Mouse (Mus musculus) mature B cell (primary cell): ENCODE data around the gene Btbd35f5.
"Not testable (repeated sequence)": the region's sequence is repeated elsewhere in the genome, so short reads cannot be mapped to it uniquely, and the experiment has no call there.

Source experiments
- in situ Hi-C: fragments of 300-500 bp; cut with MboI; formaldehyde crosslinking; loops from 2 replicates; pipeline ENCODE4 v1.14.3; 2019

Gene Btbd35f5

GRCm38 (mm10) chrX:32973597-32973996 lies at the start of gene Btbd35f5:
Btbd35f5 (plus strand) TSS chrX:32973897.
- in situ Hi-C loops: not testable (repeated sequence)

- in situ Hi-C loops: not testable (repeated sequence)
These were observed 32.2 kb upstream of the Btbd35f5 start, which contains the start of gene Gm21789 for GRCm38 (mm10) chrX:32941468-32941867. Gm21789 (plus strand) TSS chrX:32941768.
